Mouse (Mus musculus) brain, embryonic 14.5 days (tissue): ENCODE data around the gene Eif4e1b.

Source experiments
- CTCF ChIP-seq: fragments of 200-500 bp; IDR thresholded peaks from 2 replicates; pipeline ENCODE4 v1.5.1; 2012; ENCODE audit warnings: inconsistent platforms, mild to moderate bottlenecking, moderate library complexity, borderline replicate concordance; ENCODE audit not compliant: insufficient read depth, insufficient read length; ENCODE audit errors: extremely low read depth
- POLR2A ChIP-seq: fragments of 200-500 bp; IDR thresholded peaks from 2 replicates; pipeline ENCODE4 v1.6.1; 2012; ENCODE audit warnings: mild to moderate bottlenecking, inconsistent platforms, borderline replicate concordance; ENCODE audit not compliant: poor library complexity, insufficient read depth, insufficient read length, severe bottlenecking; ENCODE audit errors: extremely low read depth

DNA sequence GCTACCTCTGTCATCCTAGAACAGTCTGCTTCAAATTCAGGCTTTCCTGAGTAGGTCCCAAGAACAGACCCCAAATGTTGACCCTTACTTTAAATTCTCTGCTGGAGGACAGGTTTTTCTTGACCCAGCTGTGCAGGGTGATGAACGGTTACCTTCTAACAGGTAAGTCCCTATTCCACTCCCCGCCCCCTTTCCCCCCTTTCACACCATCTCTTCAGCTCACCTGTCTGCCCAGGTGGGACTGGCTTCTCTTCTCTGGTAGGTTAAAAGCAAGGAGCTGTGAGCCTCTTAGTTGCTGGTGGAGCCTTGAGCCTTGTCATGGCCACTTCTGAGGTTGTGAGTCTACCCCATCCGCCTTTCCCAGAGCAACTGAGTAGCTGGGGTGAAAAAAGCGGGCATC, at the start of gene Eif4e1b:
- no peak for TF ChIP-seq CTCF
- TF ChIP-seq POLR2A = no peak
